Mouse (Mus musculus) left cerebral cortex, postnatal 10 days (tissue): ENCODE data around the gene Rbm44. TPM values are rescaled to one million over a fixed set of nuclear protein-coding genes. Genes with fewer than 3 reads are reported as not detected.

ENCODE experiments used
- DNase-seq, 2 experiments: peaks; one replicate each; pipeline ENCODE4 v3.0.0; 2021 to 2022; ENCODE audit warnings: low spot score in 2 of 2, mixed read lengths in 1 of 2; ENCODE audit errors: extremely low spot score in 1 of 2
- intact Hi-C: fragments of 180-260 bp; cut with DNase I; formaldehyde crosslinking; loops from one replicate; pipeline ENCODE4 v1.15.1; 2025
- total RNA-seq, 2 experiments: library from RNA; stranded (reverse); gene quantifications; 2 replicates each; pipeline ENCODE4 v1.2.3; 2021

Gene Rbm44
- total RNA-seq, 2 experiments from 2014 or later, result 0.24 to 0.36 TPM

GRCm38 (mm10) chr1:91174796-91175195 is 29.9 kb downstream of the Rbm44 start:
- intact Hi-C loops, result no loop called here
- DNase-seq, result no peak

- DNase-seq, result no peak
- intact Hi-C loops, result no loop called here
Observed at GRCm38 (mm10) chr1:91176026-91176425, 31.1 kb downstream of the Rbm44 start.

GRCm38 (mm10) chr1:91176871-91177270 is 32.0 kb downstream of the Rbm44 start:
- no peak for DNase-seq
- intact Hi-C loops, result no loop called here

- DNase-seq, result peak; percentile 66 to 81
- intact Hi-C loops, result loop anchor here (1.0 kb wide), 1 partner anchor 60 kb away; no protein-coding TSS in a partner anchor
Observed at GRCm38 (mm10) chr1:91179086-91179485, 34.2 kb downstream of the Rbm44 start.

GRCm38 (mm10) chr1:91179533-91180173 is 34.8 kb downstream of the Rbm44 start, which contains the start of gene Ramp1:
Ramp1 (plus strand) TSS chr1:91179822.
- intact Hi-C loops, result loop anchor here (1.0 to 2.0 kb wide), 2 partner anchors 31 to 60 kb away; no protein-coding TSS in a partner anchor
- peak in 1 of 2 experiments; percentile 77 for DNase-seq

- intact Hi-C loops, result loop anchor here (2.0 kb wide), 1 partner anchor 31 kb away; no protein-coding TSS in a partner anchor
- no peak for DNase-seq
Observed at GRCm38 (mm10) chr1:91180174-91180565, 35.3 kb downstream of the Rbm44 start.

GRCm38 (mm10) chr1:91180723-91181122 is 35.8 kb downstream of the Rbm44 start:
- no peak for DNase-seq
- intact Hi-C loops, result loop anchor here (2.0 kb wide), 1 partner anchor 30 kb away; no protein-coding TSS in a partner anchor

GRCm38 (mm10) chr1:91181261-91181660 is 36.4 kb downstream of the Rbm44 start:
- intact Hi-C loops, result loop anchor here (2.0 kb wide), 1 partner anchor 30 kb away; no protein-coding TSS in a partner anchor
- DNase-seq, result no peak

- DNase-seq, result no peak
- intact Hi-C loops, result loop anchor here (2.0 kb wide), 1 partner anchor 29 kb away; no protein-coding TSS in a partner anchor
Observed at GRCm38 (mm10) chr1:91181784-91182450, 37.0 kb downstream of the Rbm44 start.

GRCm38 (mm10) chr1:91183305-91183704 is 38.4 kb downstream of the Rbm44 start:
- intact Hi-C loops, result no loop called here
- DNase-seq, result no peak

GRCm38 (mm10) chr1:91186677-91187076 is 41.8 kb downstream of the Rbm44 start:
- intact Hi-C loops, result no loop called here

GRCm38 (mm10) chr1:91187315-91187714 is 42.4 kb downstream of the Rbm44 start:
- DNase-seq, result no peak
- intact Hi-C loops, result no loop called here

More at GRCm38 (mm10) chr1:91186677-91187076, 41.8 kb downstream of the Rbm44 start:
- no peak for DNase-seq

- DNase-seq, result no peak
- intact Hi-C loops, result no loop called here
Observed at GRCm38 (mm10) chr1:91187786-91188640, 43.1 kb downstream of the Rbm44 start.

- DNase-seq, result peak in 1 of 2 experiments; percentile 10
- intact Hi-C loops, result no loop called here
Observed at GRCm38 (mm10) chr1:91188851-91189460, 44.1 kb downstream of the Rbm44 start.

- intact Hi-C loops, result no loop called here
Observed at GRCm38 (mm10) chr1:91192184-91192583, 47.3 kb downstream of the Rbm44 start.

GRCm38 (mm10) chr1:91193242-91193641 is 48.4 kb downstream of the Rbm44 start:
- intact Hi-C loops, result no loop called here
- DNase-seq, result peak in 1 of 2 experiments; percentile 11

More at GRCm38 (mm10) chr1:91192184-91192583, 47.3 kb downstream of the Rbm44 start:
- peak in 1 of 2 experiments; percentile 9 for DNase-seq

- no peak for DNase-seq
- intact Hi-C loops, result no loop called here
Observed at GRCm38 (mm10) chr1:91193680-91194079, 48.8 kb downstream of the Rbm44 start.

GRCm38 (mm10) chr1:91199793-91200192 is 54.9 kb downstream of the Rbm44 start:
- intact Hi-C loops, result no loop called here
- DNase-seq, result peak in 1 of 2 experiments; percentile 28
